Mouse (Mus musculus) bone marrow, adult 2 months (tissue): ENCODE measurements around the gene Srbd1.

ENCODE experiments used
- CTCF ChIP-seq: fragments of 200-500 bp; IDR thresholded peaks from 2 replicates; pipeline ENCODE4 v1.5.1; 2011; ENCODE audit warnings: low read length, control low read depth; ENCODE audit not compliant: control insufficient read depth, insufficient read depth
- POLR2A ChIP-seq: fragments of 200-500 bp; IDR thresholded peaks from 2 replicates; pipeline ENCODE4 v1.6.1; 2011; ENCODE audit warnings: low read depth, mild to moderate bottlenecking, control low read depth, low read length, borderline replicate concordance; ENCODE audit not compliant: control insufficient read depth

GRCm38 (mm10) chr17:85943071-85943470 is 201.9 kb downstream of the Srbd1 start:
- TF ChIP-seq POLR2A (no peak), CTCF (no peak)
